Mouse (Mus musculus) erythroblast, embryonic 14.5 days (primary cell): Measurements from ENCODE around the gene Depp1.

Source experiments
- GATA1 ChIP-seq: IDR thresholded peaks from 2 replicates; pipeline ENCODE4 v1.6.1; 2012; ENCODE audit warnings: low read length, inconsistent platforms, mixed read lengths
- TAL1 ChIP-seq: IDR thresholded peaks from 3 replicates; pipeline ENCODE4 v1.6.1; 2012; ENCODE audit warnings: low read length, inconsistent platforms, mixed read lengths

DNA sequence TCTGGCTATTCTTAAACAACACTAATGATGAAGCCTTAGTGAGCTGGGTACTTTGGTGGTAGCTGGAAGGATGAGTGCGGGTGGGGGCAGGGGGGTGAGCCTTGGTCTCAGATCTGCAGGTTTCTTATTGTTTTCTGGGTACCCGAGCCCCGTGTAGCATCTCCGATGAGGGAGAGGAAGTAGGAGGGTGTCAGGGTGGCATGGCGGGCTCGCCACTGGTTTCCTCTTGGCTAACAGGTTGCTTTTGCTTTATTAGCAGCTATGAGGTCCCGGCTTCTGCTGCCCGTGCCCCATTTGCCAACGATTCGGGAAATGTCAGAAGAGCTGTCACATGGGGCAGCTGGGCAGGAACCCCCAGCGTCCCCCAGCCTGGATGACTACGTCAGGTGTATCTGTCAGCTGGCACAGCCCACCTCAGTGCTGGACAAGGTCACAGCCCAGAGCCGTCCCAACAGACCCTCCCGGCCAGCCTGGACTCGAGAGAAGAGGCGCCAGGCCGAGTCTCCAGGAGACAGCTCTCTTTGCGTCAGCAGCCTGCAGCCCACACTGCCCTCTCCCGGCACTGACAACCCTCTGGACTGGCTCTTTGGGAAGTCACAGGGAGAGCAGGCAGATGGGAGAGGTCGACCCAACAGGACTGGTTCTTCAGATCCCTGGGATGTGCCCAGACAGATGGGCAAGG, 1.2 kb downstream of the Depp1 start:
- no peak for TF ChIP-seq GATA1
- TF ChIP-seq TAL1 = no peak
